Mouse (Mus musculus) telencephalon, adult 2 months (tissue): ENCODE results near the gene Entpd6.

Experiments
- DNase-seq: peaks from one replicate; pipeline ENCODE4 v3.0.0-alpha.2; 2011; ENCODE audit warnings: low read depth, low spot score

Gene Entpd6

GRCm38 (mm10) chr2:150748854-150749253 lies at the start of gene Entpd6:
Gene Entpd6, plus strand, starts transcription at chr2:150749042.
- DNase-seq, result peak; percentile 97

GRCm38 (mm10) chr2:150712167-150712674 lies 36.6 kb upstream of the Entpd6 start:
- peak; percentile 12 for DNase-seq

GRCm38 (mm10) chr2:150735756-150736576 lies 12.9 kb upstream of the Entpd6 start:
- DNase-seq, result no peak

GRCm38 (mm10) chr2:150737881-150738280 lies 11.0 kb upstream of the Entpd6 start:
- DNase-seq, result no peak

GRCm38 (mm10) chr2:150740145-150740841 lies 8.5 kb upstream of the Entpd6 start:
- DNase-seq, result no peak

GRCm38 (mm10) chr2:150741405-150741804 lies 7.4 kb upstream of the Entpd6 start:
- no peak for DNase-seq

GRCm38 (mm10) chr2:150745016-150745415 lies 3.8 kb upstream of the Entpd6 start:
- no peak for DNase-seq

GRCm38 (mm10) chr2:150749283-150749682 lies 441 bp downstream of the Entpd6 start:
- no peak for DNase-seq

GRCm38 (mm10) chr2:150750129-150750979 lies 1.5 kb downstream of the Entpd6 start:
- DNase-seq, result no peak

GRCm38 (mm10) chr2:150755016-150755415 lies 6.2 kb downstream of the Entpd6 start:
- DNase-seq, result no peak

- no peak for DNase-seq
Observed at GRCm38 (mm10) chr2:150761476-150761875, 12.6 kb downstream of the Entpd6 start.

- DNase-seq, result no peak
Observed at GRCm38 (mm10) chr2:150765619-150766018, 16.8 kb downstream of the Entpd6 start.

- no peak for DNase-seq
Observed at GRCm38 (mm10) chr2:150766083-150766862, 17.4 kb downstream of the Entpd6 start.

- no peak for DNase-seq
Observed at GRCm38 (mm10) chr2:150768678-150769077, 19.8 kb downstream of the Entpd6 start.

GRCm38 (mm10) chr2:150770747-150771146 lies 21.9 kb downstream of the Entpd6 start:
- no peak for DNase-seq

- no peak for DNase-seq
Observed at GRCm38 (mm10) chr2:150771169-150771568, 22.3 kb downstream of the Entpd6 start.

GRCm38 (mm10) chr2:150771996-150772395 lies 23.2 kb downstream of the Entpd6 start:
- no peak for DNase-seq

GRCm38 (mm10) chr2:150772466-150773119 lies 23.8 kb downstream of the Entpd6 start:
- no peak for DNase-seq

- no peak for DNase-seq
Observed at GRCm38 (mm10) chr2:150782801-150783200, 34.0 kb downstream of the Entpd6 start.
